Comparison of ENCODE assay signal across 8 mouse cellular contexts in the genomic region with DNA sequence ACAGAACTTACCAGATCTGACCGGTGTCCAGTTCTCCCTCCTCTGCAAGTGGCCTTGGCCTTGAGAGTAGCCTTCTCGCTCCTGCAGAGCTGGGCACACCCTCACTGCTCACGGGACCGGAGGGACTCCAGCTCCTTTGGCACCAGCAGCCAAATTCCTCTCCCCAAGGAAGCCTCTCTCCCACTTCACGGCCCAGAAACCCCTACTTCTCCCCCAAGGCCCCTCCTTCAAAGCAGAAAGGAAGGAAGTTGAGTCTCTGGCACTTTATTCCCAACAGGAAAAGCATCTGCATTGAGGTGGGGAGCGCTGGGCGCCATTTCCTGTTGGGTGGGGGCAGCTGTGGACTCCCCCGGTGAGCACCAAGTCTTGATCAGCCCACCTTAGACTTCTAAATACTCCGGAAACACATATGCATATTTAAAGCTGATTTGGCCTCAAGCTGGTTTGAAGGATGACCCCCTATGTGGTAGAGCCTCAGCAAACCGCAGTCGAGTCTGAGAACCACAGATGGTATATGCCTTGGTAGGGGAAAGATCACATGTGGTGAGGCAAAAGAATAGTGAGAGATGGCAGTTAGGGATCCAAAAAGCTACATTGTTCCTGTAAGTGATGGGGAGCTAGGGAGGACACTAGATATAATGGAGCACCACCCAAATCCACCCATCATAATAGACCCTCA. TPM values are rescaled to one million over a fixed set of nuclear protein-coding genes. Genes with fewer than 3 reads are reported as not detected.
A peak's percentile ranks its signal among the peaks of the same experiment; 100 is the strongest.
DNase-seq lines count a peak whose midpoint lies in the region; ATAC-seq and TF ChIP-seq lines count a peak whose summit lies in the region.

Gene Exoc3l (minus strand): TSS at position 207 of the 679 bp plus-strand sequence.

- no peaks in the 10 kb centered on the region for H3K27me3 ChIP-seq in hindbrain, embryonic 14.5 days (ENCODE audit: control insufficient read depth, insufficient read depth, low read length)

- peak; percentile 39 for ATAC-seq in common myeloid progenitor, adult 5-6 weeks (replicated peaks; ENCODE audit: low read depth, poor library complexity, severe bottlenecking)
- ATAC-seq in hindbrain, embryonic 14.5 days (ENCODE audit: low FRiP score), result no peak

- H3K9me3 ChIP-seq in hindbrain, embryonic 14.5 days (ENCODE audit: control insufficient read depth, low read length), result no peaks in the 10 kb centered on the region

- peaks cover 19% of the 10 kb centered on the region for H3K4me1 ChIP-seq in hindbrain, embryonic 14.5 days (replicated peaks; ENCODE audit: control insufficient read depth, insufficient read depth, low read length)
- H3K4me1 ChIP-seq in lung, adult 2 months (ENCODE audit: control insufficient read depth, insufficient read depth, low read length), result peaks cover 18% of the 10 kb centered on the region

- H3K9ac ChIP-seq in hindbrain, embryonic 14.5 days, result peak within 1 kb of the TSS; percentile 91

- H3K4me2 ChIP-seq in hindbrain, embryonic 14.5 days (replicated peaks), result peak within 1 kb of the TSS; percentile 86

- DNase-seq in layer of hippocampus, adult 2 months (ENCODE audit: low spot score in 2 of 2), result no peak
- no peak for DNase-seq in layer of hippocampus, postnatal 36 days
- no peak for DNase-seq in hindbrain, embryonic 14.5 days (ENCODE audit: low spot score)
- DNase-seq in lung, adult 2 months, result no peak
- DNase-seq in testis, postnatal 10 days (ENCODE audit: low spot score), result peak; percentile 76
- no peak for DNase-seq in frontal cortex, postnatal 25 days (ENCODE audit: low spot score in 2 of 2)
- no peak for DNase-seq in cerebellum, adult 9-10 months

- WGBS in hindbrain, embryonic 14.5 days, result 68% methylated on average over 11 of the region's 11 CpGs
- 22% methylated on average over 11 of the region's 11 CpGs for WGBS in lung, adult 2 months

- H3K36me3 ChIP-seq in hindbrain, embryonic 14.5 days (replicated peaks; ENCODE audit: control insufficient read depth, insufficient read depth), result peaks cover 17% of the 10 kb centered on the region

- no peak for TF ChIP-seq CTCF in layer of hippocampus, adult 2 months (conservative IDR thresholded peaks at IDR 0.05)
- no peak for TF ChIP-seq CTCF in lung, adult 2 months (IDR thresholded peaks at IDR 0.05; ENCODE audit: insufficient read depth, low read length)

- TF ChIP-seq POLR2A in lung, adult 2 months (IDR thresholded peaks at IDR 0.05; ENCODE audit: borderline replicate concordance, extremely low read depth, low read depth, low read length), result peak; percentile 44; the same call in 1 of the 2 replicates

- peak within 1 kb of the TSS; percentile 84 for H3K27ac ChIP-seq in layer of hippocampus, adult 2 months
- H3K27ac ChIP-seq in hindbrain, embryonic 14.5 days, result 0 out of 2 replicates have a peak within 1 kb of the TSS, but pooled peaks have one; percentile 20

- H3K4me3 ChIP-seq in layer of hippocampus, adult 2 months, result no peak within 1 kb of the TSS; the same call in 1 of the 2 replicates
- peak within 1 kb of the TSS; percentile 3; the same call in 1 of the 2 replicates for H3K4me3 ChIP-seq in hindbrain, embryonic 14.5 days (replicated peaks; ENCODE audit: low read length)
- H3K4me3 ChIP-seq in lung, adult 2 months (replicated peaks; ENCODE audit: extremely low read depth, low read depth, low read length), result peak within 1 kb of the TSS; percentile 70

RNA-seq across cellular contexts. Expression of gene Exoc3l, which starts in this region (rescaled TPM):
- 1 to 10 TPM; 1.4 TPM for total RNA-seq in layer of hippocampus, adult 2 months (2021)
- total RNA-seq in layer of hippocampus, postnatal 36 days (2021), result 1 to 10 TPM; 1.3 to 1.7 TPM
- 2.3 and 2.6 TPM in 2 replicates for total RNA-seq in common myeloid progenitor, adult 5-6 weeks (2017)
- 9.5 and 12.2 TPM in 2 replicates for polyA plus RNA-seq in hindbrain, embryonic 14.5 days (2014; fragmentation: Nextera tagmentation; extraction: Ambion mirVana)
- 49.2 and 57.5 TPM in 2 replicates for polyA plus RNA-seq in lung, adult 2 months (2012; rRNA removed)
